Mouse (Mus musculus): Measurements from ENCODE around the gene Rdh16. TPM values are rescaled to one million over a fixed set of nuclear protein-coding genes. Genes with fewer than 3 reads are reported as not detected.

Gene Rdh16
- total RNA-seq (2023): 0.16 TPM in 1 of 2 replicates, not detected in the other

DNA sequence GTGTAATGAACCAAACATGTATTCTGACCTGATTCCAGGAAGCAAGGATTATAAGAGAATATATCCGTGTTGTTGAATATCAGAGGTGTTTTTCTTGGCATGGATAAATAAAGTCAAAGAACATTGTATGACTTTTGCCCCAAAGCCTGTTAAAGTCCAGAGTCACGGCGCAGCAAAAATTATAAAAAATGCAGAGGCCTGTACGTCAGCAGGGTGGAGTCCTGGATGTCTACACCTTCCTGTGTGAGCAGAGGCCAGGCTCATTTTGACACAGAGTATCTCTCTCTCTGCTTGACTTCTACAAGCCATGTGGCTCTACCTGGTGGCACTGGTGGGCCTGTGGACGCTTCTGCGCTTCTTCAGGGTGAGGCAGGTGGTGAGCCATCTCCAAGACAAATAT lies at the start of gene Rdh16:
Gene Rdh16 (plus strand): TSS at position 262 of the 400 bp plus-strand sequence.

GRCm38 (mm10) chr10:127751548-127751947 lies 49.4 kb upstream of the Rdh16 start, which contains the start of gene Gpr182:
Gene Gpr182 (minus strand): TSS chr10:127751732.

DNA sequence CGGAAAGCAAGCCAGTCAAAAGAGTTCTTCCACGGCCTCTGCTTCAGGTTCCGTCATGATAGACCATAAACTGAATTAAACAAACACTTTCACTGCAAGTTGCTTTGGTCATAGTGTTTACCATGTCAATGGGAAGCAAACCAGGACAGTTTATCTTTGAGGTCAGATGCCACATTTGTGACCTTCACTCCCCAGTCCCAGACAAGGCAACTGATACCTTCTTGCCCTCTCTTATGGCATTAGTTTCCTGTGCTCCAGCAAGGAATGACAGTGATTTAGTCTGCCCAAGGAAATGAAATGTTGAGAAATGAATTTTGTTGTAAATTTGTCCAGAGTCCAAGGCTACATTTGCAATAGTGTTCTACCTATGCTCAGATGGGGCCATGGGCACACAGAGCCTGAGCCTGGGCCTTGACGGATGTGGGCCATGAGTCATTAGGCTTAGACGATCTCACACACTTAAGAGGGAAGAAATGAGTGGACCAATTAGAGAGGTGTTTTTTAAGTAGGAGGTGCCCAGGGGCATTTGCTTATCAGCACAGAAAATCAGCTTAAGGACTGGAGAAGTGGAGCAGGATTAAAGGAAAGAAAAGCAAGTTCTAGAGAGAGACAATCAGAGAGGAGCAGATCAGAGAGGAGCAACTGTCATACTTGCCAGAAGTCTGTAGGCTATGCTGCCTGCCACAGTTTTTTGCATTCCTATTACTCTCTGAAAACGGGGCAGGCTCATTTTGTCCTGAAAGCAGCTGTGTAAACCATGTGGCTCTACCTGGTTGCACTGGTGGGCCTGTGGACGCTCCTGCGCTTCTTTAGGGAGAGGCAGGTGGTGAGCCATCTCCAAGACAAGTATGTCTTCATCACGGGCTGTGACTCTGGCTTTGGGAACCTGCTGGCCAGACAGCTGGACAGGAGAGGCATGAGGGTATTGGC lies 41.5 kb upstream of the Rdh16 start, which contains the start of the genes Rdh1 and Rdh16f1:
Gene Rdh1 (plus strand): TSS at position 541 of the 930 bp plus-strand sequence.
Gene Rdh16f1 (plus strand): TSS at position 607 of the 930 bp plus-strand sequence.

DNA sequence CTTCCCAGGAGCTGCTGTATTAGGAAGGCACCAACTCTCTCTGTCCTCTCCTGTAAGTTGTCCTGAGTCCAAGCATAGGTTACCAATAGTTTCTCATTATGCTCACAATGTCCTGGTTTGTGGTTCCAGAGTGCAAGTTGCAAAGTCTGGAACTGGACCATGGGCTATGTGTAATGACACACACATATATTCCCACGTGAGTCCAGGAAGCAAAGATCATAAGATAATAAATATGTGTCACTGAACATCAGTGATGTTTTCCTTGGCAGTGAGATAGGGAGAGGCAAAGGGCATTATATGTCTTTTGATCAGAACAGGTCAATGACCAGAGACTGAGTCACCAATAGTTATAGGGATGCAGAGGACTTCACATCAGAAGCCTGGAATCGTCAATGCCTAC lies 24.9 kb upstream of the Rdh16 start, which contains the start of gene Rdh9:
Gene Rdh9 (plus strand): TSS at position 376 of the 400 bp plus-strand sequence.

GRCm38 (mm10) chr10:127849628-127850027 lies 48.7 kb downstream of the Rdh16 start, which contains the start of gene Rdh19:
Gene Rdh19 (plus strand): TSS chr10:127849928.

GRCm38 (mm10) chr10:127866232-127866631 lies 65.3 kb downstream of the Rdh16 start, which contains the start of gene Rdh16f2:
Gene Rdh16f2 (plus strand): TSS chr10:127866474.

DNA sequence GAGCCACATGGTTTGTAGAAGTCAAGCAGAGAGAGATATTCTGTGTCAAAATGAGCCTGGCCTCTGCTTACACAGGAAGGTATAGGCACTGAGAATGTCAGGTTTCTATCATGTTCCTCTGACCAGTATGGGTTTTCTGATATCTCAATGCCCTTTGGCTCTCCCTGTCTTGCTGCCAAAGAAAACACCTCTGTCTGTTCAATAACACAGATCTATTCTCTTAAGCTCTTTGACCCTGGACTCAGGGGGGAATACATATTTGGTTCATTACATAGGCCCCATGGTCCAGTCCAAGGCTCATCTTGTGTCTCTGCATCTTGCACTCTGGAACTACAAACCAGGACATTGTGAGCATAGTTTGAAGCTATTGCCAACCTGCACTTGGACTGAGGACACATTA lies 87.7 kb downstream of the Rdh16 start, which contains the start of gene Rdh7:
Gene Rdh7 (minus strand): TSS at position 213 of the 400 bp plus-strand sequence.

Other genes starting within 250 kb of the Rdh16 start
- gene Lrp1, start 180.0 kb upstream of the Rdh16 start, total RNA-seq (2023): 69.7 and 86.2 TPM in 2 replicates
- 215 and 257 TPM in 2 replicates for gene Stat6, start 158.2 kb upstream of the Rdh16 start, total RNA-seq (2023)
- gene Nemp1, start 134.3 kb upstream of the Rdh16 start, total RNA-seq (2023): 6.7 and 9.6 TPM in 2 replicates
- gene Nab2, start 132.6 kb upstream of the Rdh16 start, total RNA-seq (2023): 0.77 and 1.3 TPM in 2 replicates
- gene Myo1a, start 96.0 kb upstream of the Rdh16 start, total RNA-seq (2023): 0.23 and 0.35 TPM in 2 replicates
- gene Tac2, start 76.7 kb upstream of the Rdh16 start, total RNA-seq (2023): not detected in 2 replicates
- 19.9 and 30.2 TPM in 2 replicates for gene Zbtb39, start 61.6 kb upstream of the Rdh16 start, total RNA-seq (2023)
- 0.16 and 0.19 TPM in 2 replicates for gene Gpr182, start 49.4 kb upstream of the Rdh16 start, total RNA-seq (2023)
- 0.18 and 0.44 TPM in 2 replicates for gene Rdh1, start 41.4 kb upstream of the Rdh16 start, total RNA-seq (2023)
- 0.25 TPM in 1 of 2 replicates, not detected in the other for gene Rdh16f1, start 41.4 kb upstream of the Rdh16 start, total RNA-seq (2023)
- not detected in 2 replicates for gene Rdh9, start 24.8 kb upstream of the Rdh16 start, total RNA-seq (2023)
- gene Rdh19, start 48.8 kb downstream of the Rdh16 start, total RNA-seq (2023): not detected in 2 replicates
- gene Rdh16f2, start 65.3 kb downstream of the Rdh16 start, total RNA-seq (2023): not detected in 2 replicates
- gene Rdh7, start 87.7 kb downstream of the Rdh16 start, total RNA-seq (2023): not detected in 2 replicates
- gene Sdr9c7, start 97.4 kb downstream of the Rdh16 start, total RNA-seq (2023): not detected in 2 replicates
- not detected in 2 replicates for gene Hsd17b6, start 206.5 kb downstream of the Rdh16 start, total RNA-seq (2023)
- 19.6 and 23.0 TPM in 2 replicates for gene Prim1, start 214.0 kb downstream of the Rdh16 start, total RNA-seq (2023)
- gene Naca, start 234.4 kb downstream of the Rdh16 start, total RNA-seq (2023): 253 and 267 TPM in 2 replicates